Mouse (Mus musculus) myocyte (in vitro differentiated cells): ENCODE data around the gene Zfp280b. TPM values are rescaled to one million over a fixed set of nuclear protein-coding genes. Genes with fewer than 3 reads are reported as not detected.

ENCODE experiments used
- H3K27me3 ChIP-seq: one replicate; pipeline ENCODE4 v1.6.1; 2011; ENCODE audit not compliant: control insufficient read depth, insufficient read depth, insufficient read length
- H3K36me3 ChIP-seq: one replicate; pipeline ENCODE4 v1.6.1; 2011; ENCODE audit not compliant: control insufficient read depth, insufficient read depth
- H3K4me2 ChIP-seq: one replicate; pipeline ENCODE4 v1.6.1; 2011; ENCODE audit warnings: low read depth, control low read depth
- H3K4me3 ChIP-seq: one replicate; pipeline ENCODE4 v1.5.1; 2011; ENCODE audit warnings: mild to moderate bottlenecking, control low read depth, moderate library complexity
- H3K79me2 ChIP-seq: one replicate; pipeline ENCODE4 v1.6.1; 2011; ENCODE audit not compliant: control insufficient read depth, insufficient read depth
- H3ac ChIP-seq: one replicate; pipeline ENCODE4 v1.6.1; 2011; ENCODE audit not compliant: control insufficient read depth, insufficient read length
- CEBPB ChIP-seq: IDR thresholded peaks from 2 replicates; pipeline ENCODE4 v1.6.1; 2011; ENCODE audit warnings: mild to moderate bottlenecking, moderate library complexity; ENCODE audit not compliant: poor library complexity, insufficient read depth, severe bottlenecking
- E2F4 ChIP-seq: IDR thresholded peaks from one replicate; pipeline ENCODE4 v1.6.1; 2011; ENCODE audit warnings: mild to moderate bottlenecking, control low read depth, moderate library complexity; ENCODE audit not compliant: insufficient read depth
- MAX ChIP-seq: IDR thresholded peaks from one replicate; pipeline ENCODE4 v1.6.1; 2011; ENCODE audit warnings: low read depth, mild to moderate bottlenecking, control low read depth
- MYOD1 ChIP-seq, 3 experiments: IDR thresholded peaks; one replicate each; pipeline ENCODE4 v1.6.1; 2011; ENCODE audit warnings: control low read depth in 2 of 3, low read depth in 2 of 3, mild to moderate bottlenecking in 2 of 3, moderate library complexity in 1 of 3; ENCODE audit not compliant: insufficient read length in 2 of 3, control insufficient read depth in 1 of 3
- MYOG ChIP-seq, 3 experiments: IDR thresholded peaks; one replicate each; pipeline ENCODE4 v1.6.1; 2011; ENCODE audit warnings: control low read depth in 2 of 3, low read depth in 2 of 3, mild to moderate bottlenecking in 2 of 3; ENCODE audit not compliant: insufficient read length in 2 of 3, control insufficient read depth in 1 of 3, insufficient read depth in 1 of 3
- POLR2A ChIP-seq: IDR thresholded peaks from one replicate; pipeline ENCODE4 v1.6.1; 2011; ENCODE audit warnings: low read depth, mild to moderate bottlenecking, control low read depth, moderate library complexity; ENCODE audit not compliant: insufficient read length
- POLR2AphosphoS2 ChIP-seq: IDR thresholded peaks from one replicate; pipeline ENCODE4 v1.6.1; 2011; ENCODE audit warnings: low read depth, control low read depth; ENCODE audit not compliant: insufficient read length
- REST ChIP-seq: IDR thresholded peaks from one replicate; pipeline ENCODE4 v1.6.1; 2011; ENCODE audit warnings: mild to moderate bottlenecking, control low read depth, moderate library complexity; ENCODE audit not compliant: insufficient read depth, insufficient read length
- SRF ChIP-seq: IDR thresholded peaks from one replicate; pipeline ENCODE4 v1.6.1; 2011; ENCODE audit warnings: low read depth; ENCODE audit not compliant: control insufficient read depth, insufficient read length
- TCF12 ChIP-seq: IDR thresholded peaks from one replicate; pipeline ENCODE4 v1.6.1; 2011; ENCODE audit warnings: mild to moderate bottlenecking, control low read depth; ENCODE audit not compliant: poor library complexity, insufficient read depth, severe bottlenecking
- TCF3 ChIP-seq: IDR thresholded peaks from one replicate; pipeline ENCODE4 v1.6.1; 2011; ENCODE audit warnings: low read depth, control low read depth; ENCODE audit not compliant: insufficient read length
- USF1 ChIP-seq: IDR thresholded peaks from one replicate; pipeline ENCODE4 v1.6.1; 2011; ENCODE audit warnings: low read depth, mild to moderate bottlenecking, control low read depth, moderate library complexity
- polyA plus RNA-seq: library from polyadenylated mRNA; unstranded; fragments of >200 nt; fragmentation: generic; extraction: Trizol; gene quantifications from one replicate; pipeline ENCODE4 v1.2.1, GENCODE M21; 2012; ENCODE audit warnings: missing spikeins

Gene Zfp280b
- polyA plus RNA-seq, 1 experiment, result 5.7 TPM

GRCm38 (mm10) chr10:76006385-76006784, 26.1 kb upstream of the Zfp280b start:
- Histone ChIP-seq H3K79me2 (no peaks in the 10 kb centered on the region), H3K4me3 (no peak overlapping the region), H3K27me3 (peaks cover 12% of the 10 kb centered on the region), H3K4me2 (no peak overlapping the region), H3ac (no peak overlapping the region), H3K36me3 (no peaks in the 10 kb centered on the region)
- TF ChIP-seq TCF12 (no peak), MAX (no peak), POLR2A (no peak), CEBPB (no peak), TCF3 (no peak), E2F4 (no peak), MYOD1 (IDR thresholded peaks at IDR 0.05; ENCODE audit: control insufficient read depth in 1 of 3, insufficient read length in 2 of 3, low read depth in 2 of 3) (no peak), SRF (no peak), REST (no peak), MYOG (IDR thresholded peaks at IDR 0.05; ENCODE audit: control insufficient read depth in 1 of 3, insufficient read depth in 1 of 3, insufficient read length in 2 of 3, low read depth in 2 of 3) (no peak), USF1 (no peak), POLR2AphosphoS2 (no peak)

GRCm38 (mm10) chr10:76009812-76010211, 22.6 kb upstream of the Zfp280b start:
- Histone ChIP-seq H3K36me3 (no peaks in the 10 kb centered on the region), H3ac (no peak overlapping the region), H3K79me2 (no peaks in the 10 kb centered on the region), H3K4me2 (no peak overlapping the region), H3K4me3 (no peak overlapping the region), H3K27me3 (peaks cover 12% of the 10 kb centered on the region)
- TF ChIP-seq CEBPB (no peak), E2F4 (no peak), SRF (no peak), TCF3 (no peak), REST (no peak), MYOG (IDR thresholded peaks at IDR 0.05; ENCODE audit: control insufficient read depth in 1 of 3, insufficient read depth in 1 of 3, insufficient read length in 2 of 3, low read depth in 2 of 3) (no peak), MAX (no peak), USF1 (no peak), TCF12 (no peak), MYOD1 (IDR thresholded peaks at IDR 0.05; ENCODE audit: control insufficient read depth in 1 of 3, insufficient read length in 2 of 3, low read depth in 2 of 3) (no peak), POLR2AphosphoS2 (no peak), POLR2A (no peak)

GRCm38 (mm10) chr10:76012922-76013321, 19.5 kb upstream of the Zfp280b start:
- Histone ChIP-seq H3K79me2 (no peaks in the 10 kb centered on the region), H3K36me3 (no peaks in the 10 kb centered on the region), H3K27me3 (no peaks in the 10 kb centered on the region), H3K4me2 (no peak overlapping the region), H3K4me3 (no peak overlapping the region), H3ac (no peak overlapping the region)
- no peak for TF ChIP-seq MYOD1 (IDR thresholded peaks at IDR 0.05; ENCODE audit: control insufficient read depth in 1 of 3, insufficient read length in 2 of 3, low read depth in 2 of 3)
- TF ChIP-seq CEBPB, result no peak
- TF ChIP-seq E2F4, result no peak
- no peak for TF ChIP-seq TCF3
- TF ChIP-seq REST, result no peak
- no peak for TF ChIP-seq TCF12
- TF ChIP-seq USF1, result no peak
- TF ChIP-seq MYOG (IDR thresholded peaks at IDR 0.05; ENCODE audit: control insufficient read depth in 1 of 3, insufficient read depth in 1 of 3, insufficient read length in 2 of 3, low read depth in 2 of 3), result no peak
- TF ChIP-seq SRF, result no peak
- TF ChIP-seq POLR2A, result no peak
- no peak for TF ChIP-seq POLR2AphosphoS2
- no peak for TF ChIP-seq MAX

GRCm38 (mm10) chr10:76016886-76017285, 15.6 kb upstream of the Zfp280b start:
- no peak overlapping the region for H3ac ChIP-seq
- H3K4me2 ChIP-seq, result no peak overlapping the region
- no peak overlapping the region for H3K4me3 ChIP-seq
- H3K27me3 ChIP-seq, result no peaks in the 10 kb centered on the region
- H3K79me2 ChIP-seq, result no peaks in the 10 kb centered on the region
- no peaks in the 10 kb centered on the region for H3K36me3 ChIP-seq
- no peak for TF ChIP-seq CEBPB
- no peak for TF ChIP-seq MYOD1 (IDR thresholded peaks at IDR 0.05; ENCODE audit: control insufficient read depth in 1 of 3, insufficient read length in 2 of 3, low read depth in 2 of 3)
- no peak for TF ChIP-seq E2F4
- no peak for TF ChIP-seq POLR2A
- no peak for TF ChIP-seq MYOG (IDR thresholded peaks at IDR 0.05; ENCODE audit: control insufficient read depth in 1 of 3, insufficient read depth in 1 of 3, insufficient read length in 2 of 3, low read depth in 2 of 3)
- TF ChIP-seq REST, result no peak
- TF ChIP-seq POLR2AphosphoS2, result no peak
- no peak for TF ChIP-seq TCF3
- TF ChIP-seq TCF12, result no peak
- TF ChIP-seq SRF, result no peak

- Histone ChIP-seq H3ac (no peak overlapping the region), H3K79me2 (no peaks in the 10 kb centered on the region), H3K27me3 (no peaks in the 10 kb centered on the region), H3K36me3 (no peaks in the 10 kb centered on the region), H3K4me2 (no peak overlapping the region), H3K4me3 (no peak overlapping the region)
- TF ChIP-seq E2F4 (no peak), MYOG (IDR thresholded peaks at IDR 0.05; ENCODE audit: control insufficient read depth in 1 of 3, insufficient read depth in 1 of 3, insufficient read length in 2 of 3, low read depth in 2 of 3) (no peak), TCF12 (no peak)
These were observed 10.7 kb upstream of the Zfp280b start for GRCm38 (mm10) chr10:76021728-76022127.
